Mouse (Mus musculus): Measurements from ENCODE around the gene Zfp622. TPM values are rescaled to one million over a fixed set of nuclear protein-coding genes. Genes with fewer than 3 reads are reported as not detected.

Zfp622 gene
- total RNA-seq (2023): 100 to 1,000 TPM; 128 to 130 TPM

GRCm38 (mm10) chr15:25984067-25984733 is at the start of gene Zfp622:
TSS of gene Zfp622 (plus strand) at chr15:25984366.

Other genes with a start within 250 kb of the Zfp622 start
- gene Retreg1, start 141.2 kb upstream of the Zfp622 start, total RNA-seq (2023): 10 to 100 TPM; 67.2 to 70.7 TPM